In genomic region chr8:70506328-70507026, GRCm38 (mm10) we compare ENCODE assay signal across 7 mouse cellular contexts. TPM values are rescaled to one million over a fixed set of nuclear protein-coding genes. Genes with fewer than 3 reads are reported as not detected.
DNase-seq lines count a peak whose midpoint lies in the region; ATAC-seq lines count a peak whose summit lies in the region.

Gene Rex1bd, minus strand, starts transcription at chr8:70506752.

- peak within 1 kb of the TSS; percentile 95 for H3K27ac ChIP-seq in intestine, embryonic 16.5 days (ENCODE audit: low read length)
- peak within 1 kb of the TSS; percentile 74 for H3K27ac ChIP-seq in midbrain, embryonic 11.5 days (ENCODE audit: low read depth, low read length)

- intact Hi-C loops in gastrocnemius, postnatal 36 days (cut with DNase I): no loop called here
- intact Hi-C loops in left cerebral cortex, postnatal 36 days (cut with DNase I): loop anchor here (5.0 kb wide), 2 partner anchors 154 to 174 kb away; partner anchors contain the start of gene Upf1

- H3K4me3 ChIP-seq in intestine, embryonic 16.5 days (ENCODE audit: low read length): peak within 1 kb of the TSS; percentile 77
- H3K4me3 ChIP-seq in midbrain, embryonic 11.5 days (ENCODE audit: low read depth, low read length): peak within 1 kb of the TSS; percentile 76

- H3K9ac ChIP-seq in intestine, embryonic 16.5 days (ENCODE audit: low read depth, low read length): peak within 1 kb of the TSS; percentile 96
- peak within 1 kb of the TSS; percentile 92 for H3K9ac ChIP-seq in midbrain, embryonic 11.5 days (ENCODE audit: low read length)

- H3K9me3 ChIP-seq in intestine, embryonic 16.5 days (ENCODE audit: control insufficient read depth, low read length): no peaks in the 10 kb centered on the region
- no peaks in the 10 kb centered on the region for H3K9me3 ChIP-seq in midbrain, embryonic 11.5 days (ENCODE audit: control insufficient read depth, low read length)

- H3K4me1 ChIP-seq in intestine, embryonic 16.5 days (ENCODE audit: control insufficient read depth, insufficient read depth, low read length): peaks cover 39% of the 10 kb centered on the region
- peaks cover 31% of the 10 kb centered on the region for H3K4me1 ChIP-seq in midbrain, embryonic 11.5 days (ENCODE audit: control insufficient read depth, insufficient read depth, low read length)

- H3K4me2 ChIP-seq in intestine, embryonic 16.5 days (ENCODE audit: low read depth, low read length): peak within 1 kb of the TSS; percentile 88
- H3K4me2 ChIP-seq in midbrain, embryonic 11.5 days: peak within 1 kb of the TSS; percentile 82

- ATAC-seq in intestine, embryonic 16.5 days: peak; percentile 86
- ATAC-seq in midbrain, embryonic 11.5 days (ENCODE audit: low FRiP score): peak; percentile 87

- H3K36me3 ChIP-seq in intestine, embryonic 16.5 days (ENCODE audit: control insufficient read depth, insufficient read depth, low read length): peaks cover 7% of the 10 kb centered on the region
- H3K36me3 ChIP-seq in midbrain, embryonic 11.5 days (ENCODE audit: control insufficient read depth, insufficient read depth, low read length): peaks cover 10% of the 10 kb centered on the region; the same call in 1 of the 2 replicates

- peaks cover 19% of the 10 kb centered on the region for H3K27me3 ChIP-seq in intestine, embryonic 16.5 days (replicated peaks; ENCODE audit: control insufficient read depth, insufficient read depth, low read length)
- H3K27me3 ChIP-seq in midbrain, embryonic 11.5 days (ENCODE audit: control insufficient read depth, insufficient read depth, low read length): peaks cover 26% of the 10 kb centered on the region

- 4% methylated on average over 40 of the region's 40 CpGs for WGBS in intestine, embryonic 16.5 days
- WGBS in midbrain, embryonic 11.5 days: 2% methylated on average over 39 of the region's 40 CpGs

- peak; percentile 94 to 95 for DNase-seq in adrenal gland, adult 18-20 months (ENCODE audit: low spot score in 2 of 2)
- peak; percentile 95 for DNase-seq in embryo, embryonic 11 days
- DNase-seq in gastrocnemius, postnatal 36 days: peak; percentile 88 to 95
- DNase-seq in left cerebral cortex, postnatal 36 days (ENCODE audit: low spot score in 2 of 2): peak; percentile 95
- DNase-seq in midbrain, embryonic 11.5 days (ENCODE audit: low spot score, missing footprints): peak; percentile 100
- peak; percentile 84 for DNase-seq in skeletal muscle tissue, adult 2 months (ENCODE audit: low read depth, low spot score)

RNA-seq across cellular contexts. Expression of gene Rex1bd, which starts in this region (rescaled TPM):
- total RNA-seq in adrenal gland, adult 18-20 months (2021): 100 to 1,000 TPM; 155 to 174 TPM
- total RNA-seq in gastrocnemius, postnatal 36 days (2021): 100 to 1,000 TPM; 126 to 128 TPM
- polyA plus RNA-seq in intestine, embryonic 16.5 days (2015; fragmentation: Nextera tagmentation; extraction: Ambion mirVana): 130 and 137 TPM in 2 replicates
- total RNA-seq in left cerebral cortex, postnatal 36 days (2021): 100 to 1,000 TPM; 106 to 108 TPM
- polyA plus RNA-seq in midbrain, embryonic 11.5 days (2014; fragmentation: Nextera tagmentation; extraction: Ambion mirVana): 126 and 129 TPM in 2 replicates

Comparison
In these comparisons a context has a peak if more than half of its experiments do, and no peak if none do; other contexts are left out.
1. Peak in every context shown above with its lines: DNase-seq, ATAC-seq, H3K4me3 ChIP-seq and H3K27ac ChIP-seq.